Mouse (Mus musculus) liver, embryonic 14.5 days (tissue): Measurements from ENCODE around the gene Usp53. TPM values are rescaled to one million over a fixed set of nuclear protein-coding genes. Genes with fewer than 3 reads are reported as not detected.

ENCODE experiments used
- ATAC-seq: fragments of 200-750 bp; cut with Nextera tagmentation; 2 replicates; pipeline ENCODE4 v1.8.0; 2017; ENCODE audit warnings: moderate number of reproducible peaks, mild to moderate bottlenecking, moderate library complexity; ENCODE audit not compliant: insufficient read depth
- DNase-seq, 3 experiments: peaks; one replicate each; pipeline ENCODE4 v3.0.0-alpha.2; 2012 to 2013; ENCODE audit warnings: low read depth in 3 of 3, low spot score in 3 of 3
- H3K27ac ChIP-seq: fragments of 300-500 bp; sonication (generic); 2 replicates; pipeline ENCODE4 v1.5.1; 2014; ENCODE audit warnings: moderate library complexity, mild to moderate bottlenecking, control low read depth, inconsistent platforms
- H3K27me3 ChIP-seq: fragments of 300-500 bp; sonication (generic); 2 replicates; pipeline ENCODE4 v1.6.1; 2014; ENCODE audit warnings: mild to moderate bottlenecking, low read length, moderate library complexity; ENCODE audit not compliant: control insufficient read depth, insufficient read depth
- H3K36me3 ChIP-seq: fragments of 300-500 bp; sonication (generic); replicated peaks from 2 replicates; pipeline ENCODE4 v1.6.1; 2014; ENCODE audit warnings: low read depth; ENCODE audit not compliant: control insufficient read depth, insufficient read depth
- H3K4me1 ChIP-seq, 2 experiments: fragments of 200-500 bp in 1 of 2; fragments of 300-500 bp in 1 of 2; sonication (generic) in 1 of 2; replicated peaks; 2 replicates each; pipeline ENCODE4 v1.6.1; 2012 to 2014; ENCODE audit warnings: antibody characterized with exemption in 1 of 2, inconsistent platforms in 1 of 2, low read length in 1 of 2; ENCODE audit not compliant: control insufficient read depth in 2 of 2, insufficient read depth in 2 of 2
- H3K4me2 ChIP-seq: fragments of 300-500 bp; sonication (generic); 2 replicates; pipeline ENCODE4 v1.6.1; 2014; ENCODE audit warnings: low read depth, mild to moderate bottlenecking, control low read depth, moderate library complexity
- H3K4me3 ChIP-seq, 2 experiments: fragments of 200-500 bp in 1 of 2; fragments of 300-500 bp in 1 of 2; sonication (generic) in 1 of 2; 2 replicates each; pipeline ENCODE4 v1.5.1; 2012 to 2014; ENCODE audit warnings: low read depth in 2 of 2, low read length in 2 of 2, mild to moderate bottlenecking in 2 of 2, control low read depth in 1 of 2, inconsistent platforms in 1 of 2, moderate library complexity in 1 of 2; ENCODE audit not compliant: insufficient read depth in 1 of 2
- H3K9ac ChIP-seq: fragments of 300-500 bp; sonication (generic); replicated peaks from 2 replicates; pipeline ENCODE4 v1.6.1; 2014; ENCODE audit warnings: mild to moderate bottlenecking, control low read depth, moderate library complexity
- H3K9me3 ChIP-seq: fragments of 300-500 bp; sonication (generic); 2 replicates; pipeline ENCODE4 v1.6.1; 2016; ENCODE audit warnings: low read length, mixed read lengths; ENCODE audit not compliant: control insufficient read depth
- CTCF ChIP-seq: IDR thresholded peaks from 2 replicates; pipeline ENCODE4 v1.5.1; 2016; ENCODE audit warnings: antibody characterized with exemption, low read depth, control low read depth
- EP300 ChIP-seq: IDR thresholded peaks from 2 replicates; pipeline ENCODE4 v1.6.1; 2016; ENCODE audit warnings: antibody characterized with exemption, low read depth
- WGBS: fragments of 180-500 bp; shearing (Covaris S2); extraction: QIAGEN DNeasy Blood & Tissue Kit; methylation state at CpG from one replicate; pipeline ENCODE4 v1.1.7; 2014; ENCODE audit not compliant: insufficient replicate concordance; 5-methylcytosine and 5-hydroxymethylcytosine counted together
- polyA plus RNA-seq, 2 experiments: library from polyadenylated mRNA; depleted of rRNA in 1 of 2; stranded (reverse) in 1 of 2; unstranded in 1 of 2; fragments of >200 nt; fragmentation: Nextera tagmentation in 1 of 2; extraction: Ambion mirVana in 1 of 2; gene quantifications; 2 replicates each; pipeline versions ENCODE4 v1.2.1 to v1.2.3; 2012 to 2014

Gene Usp53
- polyA plus RNA-seq, 2 experiments, result 0.78 to 1.6 TPM

GRCm38 (mm10) chr3:122986906-122987305 is 2.6 kb upstream of the Usp53 start:
- Histone ChIP-seq H3K9me3 (no peaks in the 10 kb centered on the region), H3K27me3 (no peaks in the 10 kb centered on the region), H3K9ac (no peak overlapping the region), H3K4me3 (no peak overlapping the region), H3K4me2 (no peak overlapping the region), H3K36me3 (no peaks in the 10 kb centered on the region), H3K27ac (no peak overlapping the region), H3K4me1 (peaks cover 5 to 11% of the 10 kb centered on the region in 2 experiments; a peak in 3 of 4 replicates)
- WGBS, result 69% methylated on average over 11 of the region's 11 CpGs
- no peak for TF ChIP-seq EP300
- ATAC-seq, result no peak
- no peak for DNase-seq

GRCm38 (mm10) chr3:122986386-122986785 is 2.1 kb upstream of the Usp53 start:
- DNase-seq, result no peak
- H3K4me3 ChIP-seq, result no peak overlapping the region
- H3K27me3 ChIP-seq, result no peaks in the 10 kb centered on the region
- no peak for ATAC-seq
- WGBS, result 0% methylated on average over 1 of the region's 1 CpGs
- TF ChIP-seq EP300, result no peak
- TF ChIP-seq CTCF, result no peak
- H3K36me3 ChIP-seq, result no peaks in the 10 kb centered on the region
- H3K27ac ChIP-seq, result no peak overlapping the region
- no peak overlapping the region for H3K9ac ChIP-seq
- H3K9me3 ChIP-seq, result no peaks in the 10 kb centered on the region
- H3K4me1 ChIP-seq, result peaks cover 5 to 11% of the 10 kb centered on the region in 2 experiments; a peak in 3 of 4 replicates
- H3K4me2 ChIP-seq, result no peak overlapping the region

GRCm38 (mm10) chr3:122985183-122985944 is 1.1 kb upstream of the Usp53 start:
- peaks cover 5 to 11% of the 10 kb centered on the region in 2 experiments; a peak in 3 of 4 replicates for H3K4me1 ChIP-seq
- H3K4me2 ChIP-seq, result peak overlapping the region; percentile 85
- no peak for ATAC-seq
- H3K27ac ChIP-seq, result no peak overlapping the region
- H3K9me3 ChIP-seq, result no peaks in the 10 kb centered on the region
- TF ChIP-seq EP300 (no peak), CTCF (no peak)
- peak in 1 of 3 experiments; percentile 9 for DNase-seq
- H3K9ac ChIP-seq, result peak overlapping the region; percentile 73
- H3K27me3 ChIP-seq, result no peaks in the 10 kb centered on the region
- no peaks in the 10 kb centered on the region for H3K36me3 ChIP-seq
- peak overlapping the region; percentile 68 to 70 for H3K4me3 ChIP-seq
- WGBS, result 32% methylated on average over 13 of the region's 13 CpGs

DNA sequence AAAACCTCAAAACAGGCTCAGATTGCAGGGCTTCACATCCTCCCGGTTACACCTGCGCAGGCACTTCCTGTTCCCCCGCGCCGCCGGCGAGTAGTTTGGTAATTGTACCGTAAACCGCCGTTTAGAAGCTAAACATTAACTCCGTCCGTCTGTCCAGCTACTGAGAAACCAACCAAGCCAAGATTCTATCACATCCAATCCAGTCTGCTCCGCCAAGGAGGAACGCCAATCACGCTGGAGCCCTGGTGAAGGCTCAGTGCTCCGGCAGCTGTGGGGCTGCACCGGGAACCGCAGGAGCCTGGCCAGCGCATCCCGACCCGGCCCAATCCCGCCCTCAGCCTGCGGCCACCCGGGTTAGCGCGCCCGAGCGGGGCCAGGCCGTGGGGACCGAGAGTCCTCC is 461 bp downstream of the Usp53 start:
- DNase-seq (peak; percentile 39 to 53 (median 41)), ATAC-seq (peak; percentile 69)
- Histone ChIP-seq H3K9me3 (no peaks in the 10 kb centered on the region), H3K4me2 (peak overlapping the region; percentile 85), H3K27me3 (no peaks in the 10 kb centered on the region), H3K4me1 (peaks cover 5 to 11% of the 10 kb centered on the region in 2 experiments; a peak in 3 of 4 replicates), H3K4me3 (peak overlapping the region; percentile 70 to 80), H3K36me3 (no peaks in the 10 kb centered on the region), H3K9ac (peak overlapping the region; percentile 77), H3K27ac (peak overlapping the region; percentile 58)
- TF ChIP-seq EP300 (no peak), CTCF (no peak)
- WGBS, result 0% methylated on average over 30 of the region's 30 CpGs

DNA sequence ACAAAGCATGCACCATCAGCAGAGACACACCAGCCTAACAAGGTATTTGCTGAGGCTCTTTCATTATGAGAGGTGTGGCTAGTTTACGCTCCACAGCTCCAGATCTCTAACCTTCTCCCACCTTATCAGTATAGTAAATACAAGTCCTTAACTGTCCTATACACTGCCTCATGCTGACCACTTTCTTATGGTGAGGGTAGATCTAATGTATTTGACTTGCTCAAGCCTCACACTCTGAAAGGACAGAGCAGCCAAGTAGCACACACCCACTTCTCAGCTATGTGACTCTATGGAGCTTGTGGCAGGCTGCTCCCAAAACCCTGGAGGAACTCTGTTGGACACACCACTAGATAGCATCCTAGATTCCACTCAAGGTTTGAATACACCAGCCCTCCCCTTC is 8.3 kb downstream of the Usp53 start:
- DNase-seq, result no peak
- Histone ChIP-seq H3K27me3 (no peaks in the 10 kb centered on the region), H3K4me3 (no peak overlapping the region), H3K27ac (no peak overlapping the region), H3K9ac (no peak overlapping the region), H3K9me3 (no peaks in the 10 kb centered on the region), H3K4me2 (no peak overlapping the region), H3K36me3 (no peaks in the 10 kb centered on the region), H3K4me1 (peaks cover 0 to 2% of the 10 kb centered on the region in 2 experiments; a peak in 1 of 4 replicates)
- WGBS, result 42% methylated on average over 1 of the region's 1 CpGs
- peak; percentile 62 for ATAC-seq
- TF ChIP-seq EP300 (no peak), CTCF (no peak)
